ENCODE assay signal across 20 mouse cellular contexts in the genomic region with DNA sequence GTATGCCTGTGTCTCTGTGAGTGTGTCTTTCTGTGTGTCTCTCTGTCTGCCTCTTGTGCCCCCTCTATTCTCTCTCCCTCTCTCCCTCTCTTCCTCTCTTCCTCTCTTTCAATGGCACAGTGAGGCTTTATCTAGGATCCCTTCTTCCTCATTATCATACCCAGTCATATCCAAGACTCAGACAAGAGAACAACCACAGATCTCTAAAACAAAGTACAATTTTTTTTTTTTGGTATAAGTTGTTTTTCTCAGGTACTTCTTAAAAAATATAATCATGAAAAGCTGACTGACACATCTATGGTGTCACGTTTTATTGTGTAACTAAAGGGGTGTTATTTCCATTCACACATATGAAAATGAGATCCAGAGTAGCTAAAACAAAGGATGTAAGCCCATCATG. TPM values are rescaled to one million over a fixed set of nuclear protein-coding genes. Genes with fewer than 3 reads are reported as not detected.
DNase-seq lines count a peak whose midpoint lies in the region; ATAC-seq and TF ChIP-seq lines count a peak whose summit lies in the region.
"Had no signal": no experiment of that assay in that cellular context is flagged by ENCODE, and none has a peak within 500 bp of the region (broad histone marks: within the 10 kb centered on the region; RNA-seq: fewer than 3 reads in every experiment).

No protein-coding gene starts in this region.

- no peaks in the 10 kb centered on the region for H3K9me3 ChIP-seq in liver, embryonic 12.5 days (replicated peaks)
- no peaks in the 10 kb centered on the region for H3K9me3 ChIP-seq in liver, embryonic 16.5 days (replicated peaks; ENCODE audit: control insufficient read depth, low read length)
- no peaks in the 10 kb centered on the region for H3K9me3 ChIP-seq in intestine, embryonic 15.5 days
- H3K9me3 ChIP-seq: embryonic facial prominence, embryonic 10.5 days; forebrain, embryonic 13.5 days; heart, embryonic 15.5 days; hindbrain, embryonic 13.5 days had no signal

- H3K27ac ChIP-seq in spleen, adult 2 months (ENCODE audit: insufficient read depth, low read length): peak overlapping the region; percentile 4; the same call in 1 of the 2 replicates
- peak overlapping the region; percentile 98 for H3K27ac ChIP-seq in liver, embryonic 12.5 days
- H3K27ac ChIP-seq in liver, embryonic 16.5 days (ENCODE audit: low read length): peak overlapping the region; percentile 98
- no peak overlapping the region for H3K27ac ChIP-seq in intestine, embryonic 15.5 days
- H3K27ac ChIP-seq: embryonic facial prominence, embryonic 10.5 days; forebrain, embryonic 13.5 days; heart, adult 2 months; heart, embryonic 15.5 days; hindbrain, embryonic 13.5 days; hindbrain, postnatal 0 days had no signal

- no peak for ATAC-seq in liver, embryonic 12.5 days
- ATAC-seq in liver, embryonic 16.5 days (ENCODE audit: low read depth): no peak
- ATAC-seq in intestine, embryonic 15.5 days: no peak
- ATAC-seq: forebrain, embryonic 13.5 days; forebrain, postnatal 0 days; hindbrain, postnatal 0 days had no signal

- peak overlapping the region; percentile 68 for H3K9ac ChIP-seq in liver, embryonic 12.5 days
- peak overlapping the region; percentile 40; the same call in 1 of the 2 replicates for H3K9ac ChIP-seq in liver, embryonic 16.5 days (ENCODE audit: low read depth, low read length)
- no peak overlapping the region for H3K9ac ChIP-seq in intestine, embryonic 15.5 days
- H3K9ac ChIP-seq: forebrain, embryonic 13.5 days; forebrain, postnatal 0 days; heart, embryonic 15.5 days; hindbrain, embryonic 13.5 days had no signal

- no peaks in the 10 kb centered on the region for H3K27me3 ChIP-seq in spleen, adult 2 months (ENCODE audit: control insufficient read depth, insufficient read depth, low read length)
- no peaks in the 10 kb centered on the region for H3K27me3 ChIP-seq in liver, embryonic 12.5 days (replicated peaks)
- H3K27me3 ChIP-seq in liver, embryonic 16.5 days (ENCODE audit: control insufficient read depth, insufficient read depth, low read depth, low read length): no peaks in the 10 kb centered on the region
- H3K27me3 ChIP-seq in intestine, embryonic 15.5 days (replicated peaks): no peaks in the 10 kb centered on the region
- H3K27me3 ChIP-seq: forebrain, embryonic 13.5 days; heart, embryonic 15.5 days; hindbrain, embryonic 13.5 days had no signal

- 62% methylated on average over 1 of the region's 1 CpGs for whole genome bisulfite sequencing in spleen, adult 2 months
- 50% methylated on average over 1 of the region's 1 CpGs for WGBS in liver, embryonic 12.5 days (ENCODE audit: insufficient replicate concordance)
- 44% methylated on average over 1 of the region's 1 CpGs for WGBS in liver, embryonic 16.5 days (ENCODE audit: insufficient replicate concordance)
- 79% methylated on average over 1 of the region's 1 CpGs for WGBS in intestine, embryonic 15.5 days

- DNase-seq in spleen, adult 2 months (ENCODE audit: low read depth in 1 of 2, low spot score in 2 of 2): no peak
- DNase-seq in spleen, postnatal 10 days (ENCODE audit: low spot score in 2 of 2): no peak
- no peak for DNase-seq in adrenal gland, postnatal 14 days
- DNase-seq: adrenal gland, adult 8-10 months; cerebellum, adult 11-12 months; cerebellum, adult 9-10 months; cerebellum, postnatal 36 days; forebrain, postnatal 0 days; gastrocnemius, postnatal 14 days; heart, adult 2 months; heart, postnatal 14 days had no signal

- no peaks in the 10 kb centered on the region for H3K36me3 ChIP-seq in spleen, adult 2 months (ENCODE audit: control insufficient read depth, insufficient read depth, low read length)
- H3K36me3 ChIP-seq in liver, embryonic 12.5 days: no peaks in the 10 kb centered on the region
- H3K36me3 ChIP-seq in liver, embryonic 16.5 days (ENCODE audit: control insufficient read depth, insufficient read depth): no peaks in the 10 kb centered on the region
- H3K36me3 ChIP-seq in intestine, embryonic 15.5 days: no peaks in the 10 kb centered on the region
- H3K36me3 ChIP-seq: embryonic facial prominence, embryonic 10.5 days; heart, embryonic 15.5 days; hindbrain, embryonic 13.5 days had no signal

- no peak for TF ChIP-seq POLR2A in spleen, adult 2 months (IDR thresholded peaks at IDR 0.05; ENCODE audit: low read depth, low read length)

- H3K4me2 ChIP-seq in liver, embryonic 12.5 days: peak overlapping the region; percentile 22
- 0 out of 2 replicates have a peak overlapping the region, but pooled peaks have one; percentile 0 for H3K4me2 ChIP-seq in liver, embryonic 16.5 days (ENCODE audit: low read depth, low read length)
- H3K4me2 ChIP-seq in intestine, embryonic 15.5 days (replicated peaks): no peak overlapping the region
- H3K4me2 ChIP-seq: forebrain, embryonic 13.5 days; heart, embryonic 11.5 days; heart, embryonic 15.5 days; hindbrain, embryonic 13.5 days had no signal

- TF ChIP-seq CTCF in spleen, adult 2 months (IDR thresholded peaks at IDR 0.05; ENCODE audit: extremely low read depth, insufficient read depth, insufficient read length, insufficient replicate concordance): no peak

- H3K4me1 ChIP-seq in spleen, adult 2 months (ENCODE audit: control insufficient read depth, insufficient read depth, insufficient read length): peaks cover 20% of the 10 kb centered on the region; the same call in 1 of the 2 replicates
- H3K4me1 ChIP-seq in liver, embryonic 12.5 days: peaks cover 97% of the 10 kb centered on the region
- peaks cover 78% of the 10 kb centered on the region for H3K4me1 ChIP-seq in liver, embryonic 16.5 days (ENCODE audit: control insufficient read depth, low read depth, low read length)
- no peaks in the 10 kb centered on the region for H3K4me1 ChIP-seq in intestine, embryonic 15.5 days (replicated peaks)
- H3K4me1 ChIP-seq: embryonic facial prominence, embryonic 10.5 days; forebrain, embryonic 13.5 days; hindbrain, embryonic 13.5 days had no signal

- no peak overlapping the region for H3K4me3 ChIP-seq in spleen, adult 2 months (ENCODE audit: extremely low read depth, insufficient read depth, insufficient read length)
- H3K4me3 ChIP-seq in liver, embryonic 12.5 days: no peak overlapping the region
- no peak overlapping the region for H3K4me3 ChIP-seq in liver, embryonic 16.5 days (ENCODE audit: low read depth, low read length)
- H3K4me3 ChIP-seq in intestine, embryonic 15.5 days (replicated peaks): no peak overlapping the region
- H3K4me3 ChIP-seq: embryonic facial prominence, embryonic 10.5 days; forebrain, embryonic 13.5 days; heart, adult 2 months; heart, embryonic 15.5 days; hindbrain, embryonic 13.5 days had no signal

RNA-seq across cellular contexts. Expression of a gene that starts 27.3 kb away (rescaled TPM):
- polyA plus RNA-seq in spleen, adult 2 months (2012; rRNA removed): 56.8 and 83.9 TPM in 2 replicates
- polyA plus RNA-seq in liver, embryonic 12.5 days (2016; fragmentation: Nextera tagmentation; extraction: Ambion mirVana): 308 and 327 TPM in 2 replicates
- 286 and 291 TPM in 2 replicates for polyA plus RNA-seq in liver, embryonic 16.5 days (2015; fragmentation: Nextera tagmentation; extraction: Ambion mirVana)
- polyA plus RNA-seq in intestine, embryonic 15.5 days (2015; fragmentation: Nextera tagmentation; extraction: Ambion mirVana): 79.0 and 85.0 TPM in 2 replicates
- 126 and 128 TPM in 2 replicates for total RNA-seq in adrenal gland, postnatal 14 days (2021)
